Mouse (Mus musculus): ENCODE data around the gene Otud4.

Gene Otud4

DNA sequence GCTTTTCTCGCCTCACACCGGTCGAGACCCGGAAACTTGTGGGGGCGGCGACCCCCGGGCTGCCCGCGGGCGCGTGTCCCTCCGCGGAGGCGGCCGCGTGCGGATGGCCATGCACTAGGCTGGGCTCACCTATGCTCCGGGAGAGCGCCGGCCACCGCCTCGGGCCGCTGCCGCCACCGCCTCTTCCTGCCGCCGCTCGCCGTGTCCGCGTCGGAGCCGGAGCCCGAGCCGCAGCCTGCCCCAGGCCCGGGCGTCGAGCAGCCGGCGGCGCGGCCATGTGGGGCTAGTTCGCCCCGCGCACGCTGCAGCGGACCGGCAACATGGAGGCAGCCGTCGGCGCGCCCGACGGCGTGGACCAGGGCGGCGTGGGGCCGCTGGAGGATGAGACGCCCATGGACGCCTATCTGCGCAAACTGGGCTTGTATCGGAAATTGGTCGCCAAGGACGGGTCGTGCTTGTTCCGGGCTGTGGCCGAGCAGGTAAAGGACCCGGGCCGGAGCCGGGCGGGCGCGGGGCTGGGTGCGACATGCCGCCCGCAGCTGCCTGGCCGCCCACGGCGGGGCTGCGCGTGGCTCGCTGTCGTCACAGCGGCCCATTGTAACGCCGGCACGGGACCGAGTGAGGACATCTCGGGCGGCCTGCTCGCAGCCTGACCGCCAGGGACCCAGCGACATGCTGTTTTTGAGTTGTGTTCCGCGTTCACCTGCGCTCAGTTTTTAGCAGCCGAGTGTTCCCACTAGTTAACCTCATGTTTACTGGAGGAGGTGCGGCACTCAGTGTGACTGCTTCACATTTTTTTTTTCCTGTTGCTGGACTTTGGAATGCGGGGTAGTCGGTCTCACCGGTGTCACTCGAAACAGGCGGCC is at the start of gene Otud4:
Gene Otud4, plus strand, starts transcription at position 33 of the 866 bp plus-strand sequence.
- DNase-seq (ENCODE audit: low spot score in 2 of 2), result peak; percentile 68 to 69

- no peak for DNase-seq (ENCODE audit: low spot score in 2 of 2)
These were observed 38.5 kb upstream of the Otud4 start for GRCm38 (mm10) chr8:79600962-79601361.

DNA sequence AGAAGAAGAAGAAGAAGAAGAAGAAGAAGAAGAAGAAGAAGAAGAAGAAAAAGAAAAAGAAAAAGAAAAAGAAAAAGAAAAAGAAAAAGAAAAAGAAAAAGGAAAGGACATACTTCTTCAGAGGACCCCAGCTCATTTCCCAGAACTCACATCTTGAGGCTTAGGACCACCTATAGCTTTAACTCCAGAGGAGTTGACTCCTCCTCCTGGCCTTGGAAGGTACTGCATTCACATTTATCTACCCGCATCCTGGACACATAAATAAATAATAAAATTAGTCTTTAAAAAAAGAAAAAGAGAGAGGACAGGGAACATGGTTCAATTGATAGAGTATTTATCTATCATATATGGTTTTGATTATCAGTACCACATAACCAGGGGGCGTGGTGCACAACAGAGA is 36.2 kb upstream of the Otud4 start:
- DNase-seq (ENCODE audit: low spot score in 2 of 2), result peak in 1 of 2 experiments; percentile 21

DNA sequence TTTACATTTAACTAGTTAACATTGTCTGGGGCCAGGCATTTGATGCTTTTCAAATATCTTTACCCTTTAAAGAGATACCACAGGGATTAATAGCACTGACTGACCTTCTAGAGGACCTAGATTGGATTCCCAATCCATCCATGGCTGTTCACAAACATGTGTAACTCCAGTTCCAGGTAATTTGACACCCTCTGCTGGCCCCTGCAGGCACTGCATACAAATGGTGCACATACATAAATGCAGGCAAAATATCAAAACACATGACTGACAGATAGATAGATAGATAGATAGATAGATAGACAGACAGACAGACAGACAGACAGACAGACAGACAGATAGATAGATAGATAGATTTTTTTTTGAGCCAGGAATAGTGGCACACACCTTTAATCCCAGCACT is 33.2 kb upstream of the Otud4 start:
- DNase-seq (ENCODE audit: low spot score in 2 of 2), result peak in 1 of 2 experiments; percentile 40

DNA sequence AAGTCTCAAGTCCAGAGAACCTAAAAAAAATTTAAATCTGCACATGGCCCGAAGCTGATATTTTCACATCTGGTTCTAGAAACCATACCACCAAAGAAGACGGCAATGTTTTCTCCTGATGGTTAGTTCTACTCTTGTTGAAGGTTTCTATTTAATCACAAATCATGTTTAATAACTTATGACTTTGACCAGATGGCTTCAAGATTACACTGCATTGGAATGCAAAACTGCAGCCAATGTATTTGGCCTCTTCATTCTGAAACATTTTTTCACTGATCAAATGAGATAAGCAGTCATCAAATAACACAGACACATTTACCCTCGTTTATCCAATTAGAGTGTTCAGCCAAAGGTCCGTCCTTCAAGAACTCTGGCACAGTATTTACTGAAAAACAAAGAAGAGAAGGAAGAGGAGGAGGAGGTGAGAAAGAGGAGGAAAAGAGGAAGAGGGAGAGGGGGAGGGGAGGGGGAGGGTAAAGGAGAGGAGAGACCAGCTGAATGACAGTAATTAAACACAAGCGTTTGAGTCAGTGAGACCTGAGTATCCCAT is 32.6 kb upstream of the Otud4 start:
- DNase-seq (ENCODE audit: low spot score in 2 of 2), result no peak

DNA sequence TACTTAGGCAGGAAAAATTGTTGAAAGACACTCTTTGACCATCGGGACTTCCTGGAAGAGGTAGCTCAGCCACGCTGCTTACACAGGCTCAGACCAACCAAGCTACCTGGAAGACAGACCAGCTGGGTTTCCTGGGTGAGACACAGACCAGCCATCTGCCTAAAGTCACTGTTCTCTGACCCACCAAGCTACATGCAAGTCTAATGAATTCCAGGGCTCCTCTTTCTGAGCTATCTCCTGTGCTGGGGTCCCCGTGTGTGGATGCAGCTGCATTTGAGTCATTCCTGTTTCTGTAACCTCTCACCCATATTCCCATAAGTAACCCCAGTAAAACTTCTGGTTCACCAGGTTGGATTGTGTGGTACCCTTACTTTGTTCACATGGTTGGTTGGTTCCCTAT is 30.7 kb upstream of the Otud4 start:
- no peak for DNase-seq (ENCODE audit: low spot score in 2 of 2)

DNA sequence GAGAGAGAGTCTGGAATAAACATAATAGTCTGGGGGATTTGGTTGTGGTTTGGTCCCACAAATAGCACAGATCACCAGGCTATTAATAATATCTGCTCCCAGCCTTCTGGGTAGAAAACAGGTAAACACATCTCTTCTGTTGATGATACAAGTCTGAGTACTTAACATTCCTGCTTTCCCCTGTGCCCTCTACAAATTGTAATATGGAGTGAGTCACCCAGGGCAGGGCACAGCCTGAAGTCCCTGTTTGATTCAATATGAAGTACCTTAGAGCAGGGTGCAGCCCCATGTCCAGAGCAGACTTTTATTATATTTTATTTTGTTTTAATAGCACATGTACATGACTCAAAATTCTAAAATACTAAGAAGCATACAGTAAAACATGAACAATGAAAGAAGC is 29.1 kb upstream of the Otud4 start:
- DNase-seq (ENCODE audit: low spot score in 2 of 2), result no peak

- DNase-seq (ENCODE audit: low spot score in 2 of 2), result no peak
These were observed 27.1 kb upstream of the Otud4 start for GRCm38 (mm10) chr8:79612298-79612697.

- DNase-seq (ENCODE audit: low spot score in 2 of 2), result peak in 1 of 2 experiments; percentile 37
These were observed 26.5 kb upstream of the Otud4 start for GRCm38 (mm10) chr8:79612965-79613364.

GRCm38 (mm10) chr8:79615741-79616350 is 23.6 kb upstream of the Otud4 start:
- no peak for DNase-seq (ENCODE audit: low spot score in 2 of 2)

GRCm38 (mm10) chr8:79618906-79619305 is 20.5 kb upstream of the Otud4 start:
- DNase-seq (ENCODE audit: low spot score in 2 of 2), result no peak

DNA sequence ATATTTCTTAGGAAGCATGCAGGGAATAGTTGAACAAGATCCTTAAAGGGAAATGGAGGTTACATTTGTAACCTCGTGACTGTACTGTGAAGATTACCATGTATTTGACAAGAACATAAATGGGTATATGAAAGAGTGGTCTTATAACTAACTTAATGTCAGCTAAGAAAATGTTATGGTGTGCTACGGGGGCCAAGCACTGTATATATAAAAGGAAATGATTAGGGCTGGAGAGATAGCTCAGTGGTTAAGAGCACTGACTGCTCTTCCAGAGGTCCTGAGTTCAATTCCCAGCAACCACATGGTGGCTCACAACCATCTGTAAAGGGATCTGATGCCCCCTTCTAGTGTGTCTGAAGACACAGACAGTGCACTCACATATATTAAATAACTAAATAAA is 20.1 kb upstream of the Otud4 start:
- DNase-seq (ENCODE audit: low spot score in 2 of 2), result no peak

GRCm38 (mm10) chr8:79620000-79620399 is 19.4 kb upstream of the Otud4 start:
- DNase-seq (ENCODE audit: low spot score in 2 of 2), result no peak

GRCm38 (mm10) chr8:79620489-79621276 is 18.7 kb upstream of the Otud4 start:
- no peak for DNase-seq (ENCODE audit: low spot score in 2 of 2)

DNA sequence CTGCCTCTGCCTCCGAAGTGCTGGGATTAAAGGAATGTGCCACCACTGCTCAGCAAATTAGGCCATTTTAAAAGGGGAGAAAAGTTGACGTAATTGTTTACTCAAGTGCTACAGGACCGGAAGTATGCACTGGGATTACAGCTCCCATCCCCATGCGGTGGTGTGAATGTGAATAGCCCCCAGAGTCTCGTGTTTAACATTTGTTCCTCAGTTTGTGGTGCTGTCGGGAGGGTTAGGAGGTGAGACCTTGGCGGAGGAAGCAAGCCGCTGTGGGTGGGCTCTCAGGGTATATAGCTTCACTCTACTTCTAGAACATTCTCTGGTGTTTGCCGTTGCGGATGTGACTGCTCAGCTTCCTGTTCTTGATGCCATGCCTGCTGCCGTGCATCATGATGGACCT is 17.1 kb upstream of the Otud4 start:
- DNase-seq (ENCODE audit: low spot score in 2 of 2), result no peak

- no peak for DNase-seq (ENCODE audit: low spot score in 2 of 2)
These were observed 16.1 kb upstream of the Otud4 start for GRCm38 (mm10) chr8:79623351-79623750.

GRCm38 (mm10) chr8:79624416-79624815 is 15.0 kb upstream of the Otud4 start:
- DNase-seq (ENCODE audit: low spot score in 2 of 2), result no peak

- no peak for DNase-seq (ENCODE audit: low spot score in 2 of 2)
These were observed 13.2 kb upstream of the Otud4 start for GRCm38 (mm10) chr8:79626213-79626612.

- DNase-seq (ENCODE audit: low spot score in 2 of 2), result no peak
These were observed 3.9 kb upstream of the Otud4 start for GRCm38 (mm10) chr8:79635491-79635890.

DNA sequence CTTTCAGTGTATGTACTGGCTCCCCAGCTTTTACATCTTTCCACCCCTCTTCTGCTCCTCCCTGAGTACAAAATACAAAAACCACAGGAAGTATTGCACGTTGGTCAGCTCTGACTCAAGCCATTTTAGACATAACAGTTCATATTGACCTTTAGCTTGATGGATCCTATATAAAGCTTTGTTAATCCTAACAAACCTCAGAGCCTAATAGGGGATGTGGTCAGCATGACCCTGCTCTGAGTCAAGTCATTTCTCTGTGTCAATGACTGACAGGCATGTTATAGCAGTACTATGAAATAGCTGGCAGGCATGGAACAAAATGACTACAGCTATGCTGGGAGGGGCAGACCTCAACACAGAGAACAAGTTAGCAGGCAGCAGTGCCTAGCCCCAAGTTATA is 3.3 kb upstream of the Otud4 start:
- DNase-seq (ENCODE audit: low spot score in 2 of 2), result no peak

- DNase-seq (ENCODE audit: low spot score in 2 of 2), result no peak
These were observed 2.2 kb upstream of the Otud4 start for GRCm38 (mm10) chr8:79637237-79637636.
